Mouse (Mus musculus) spleen, embryonic (tissue): Measurements from ENCODE around the gene Stx3.

Experiments used
- CTCF ChIA-PET: fragments of 350-600 bp; sonication (Branson Sonifier 250); formaldehyde crosslinking; loops from one replicate; lab custom pipeline; 2022; lab: Charles Lee

The Stx3 gene

GRCm38 (mm10) chr19:11808452-11808851, 10.8 kb downstream of the Stx3 start:
- CTCF ChIA-PET, result no interaction called here

DNA sequence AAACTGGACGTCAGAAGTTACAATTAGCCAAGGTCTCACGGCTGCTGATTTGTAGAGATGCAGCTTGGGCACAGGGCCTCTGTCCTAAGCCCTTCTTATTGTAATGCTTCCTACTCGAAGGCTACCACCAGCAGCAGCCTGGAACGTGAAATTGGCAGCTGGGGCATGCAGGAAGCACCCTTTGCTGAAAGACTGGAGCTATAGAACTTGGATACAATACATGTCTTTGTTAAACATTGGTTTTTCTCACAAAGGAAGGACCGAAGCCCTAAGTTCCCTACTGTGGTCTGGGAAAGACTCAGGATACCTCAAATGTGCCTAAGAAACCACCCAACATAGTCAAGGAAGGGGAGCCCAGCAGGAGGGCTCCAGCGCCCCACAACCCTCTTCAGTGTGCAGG, 11.4 kb downstream of the Stx3 start:
- CTCF ChIA-PET, result no interaction called here

DNA sequence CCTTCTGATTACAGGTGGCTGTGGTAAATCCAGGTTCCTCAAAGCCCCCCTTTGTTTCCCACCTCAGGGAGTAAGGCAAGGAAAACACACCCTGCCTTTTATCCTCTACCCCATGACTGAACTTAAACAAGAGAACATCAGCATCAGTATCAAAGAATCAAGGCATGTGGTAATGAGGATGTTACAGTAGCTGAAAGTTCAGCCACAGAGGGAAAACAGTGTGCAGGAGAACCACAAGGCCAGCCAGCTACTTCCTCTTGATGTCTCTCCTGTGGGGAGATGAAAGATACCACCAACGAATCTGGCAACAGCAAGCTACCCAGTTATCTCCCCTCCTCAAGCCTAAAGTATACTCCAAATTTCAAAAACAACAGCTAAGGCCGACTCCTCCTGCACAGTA, 12.0 kb downstream of the Stx3 start:
- CTCF ChIA-PET, result no interaction called here

- CTCF ChIA-PET, result no interaction called here
Observed at GRCm38 (mm10) chr19:11804423-11804822, 14.8 kb downstream of the Stx3 start.

DNA sequence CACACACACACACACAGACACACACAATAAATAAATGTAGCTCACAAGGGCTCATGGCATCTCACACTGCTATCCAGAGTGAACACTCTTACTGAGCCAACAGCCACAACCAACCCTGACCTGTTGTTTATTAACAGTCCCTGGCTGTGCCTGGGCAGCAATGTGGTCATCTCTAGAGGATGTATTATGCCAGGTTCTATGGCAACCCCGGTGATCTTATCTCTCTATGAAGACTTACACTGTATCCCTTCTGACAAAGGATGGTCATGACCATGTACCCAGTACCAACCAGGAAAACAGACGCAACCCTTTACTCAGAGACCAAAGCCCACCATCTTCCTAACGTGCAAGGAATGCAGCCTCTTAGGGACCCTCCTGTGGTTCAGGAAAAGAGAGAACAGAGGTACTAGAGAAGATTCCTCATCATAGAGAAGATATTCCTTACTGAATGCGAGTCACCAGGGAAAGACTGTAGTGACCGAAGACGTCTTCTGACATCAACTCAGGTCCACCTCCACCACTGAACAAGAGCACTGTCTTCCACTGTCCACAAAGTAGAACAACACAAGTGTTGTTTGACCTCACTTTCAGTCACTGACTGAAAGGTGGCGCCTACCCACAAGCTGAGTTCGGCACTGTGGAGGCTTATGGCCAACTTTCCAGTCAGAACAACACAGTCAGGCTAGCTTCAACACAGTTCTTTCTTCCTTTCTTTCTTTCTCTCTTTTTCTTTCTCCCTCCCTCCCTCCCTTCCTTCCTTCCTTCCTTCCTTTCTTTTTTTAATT, 18.5 kb downstream of the Stx3 start:
- CTCF ChIA-PET, result interaction anchor here (0.7 kb wide), 1 partner anchor 112 kb away, joined by 6 read pairs; no protein-coding TSS in a partner anchor

DNA sequence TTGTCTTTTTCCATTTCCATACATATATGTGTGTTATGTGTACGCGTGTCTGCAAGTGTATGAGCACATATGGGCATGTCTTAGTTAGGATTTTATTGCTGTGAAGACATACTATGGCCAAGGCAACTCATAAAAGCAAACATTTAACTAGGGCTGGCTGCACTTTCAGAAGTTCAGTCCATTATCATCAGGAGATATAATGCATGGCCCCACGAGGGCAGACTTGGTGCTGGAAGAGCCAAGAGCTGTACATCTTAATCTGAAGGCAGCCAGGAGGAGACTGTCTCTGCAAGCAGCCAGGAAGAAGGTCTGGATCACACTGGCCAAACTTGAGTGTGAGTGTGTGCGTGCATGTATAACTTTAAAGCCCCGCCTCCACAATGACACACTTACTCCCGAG, 24.8 kb downstream of the Stx3 start:
- CTCF ChIA-PET, result no interaction called here

DNA sequence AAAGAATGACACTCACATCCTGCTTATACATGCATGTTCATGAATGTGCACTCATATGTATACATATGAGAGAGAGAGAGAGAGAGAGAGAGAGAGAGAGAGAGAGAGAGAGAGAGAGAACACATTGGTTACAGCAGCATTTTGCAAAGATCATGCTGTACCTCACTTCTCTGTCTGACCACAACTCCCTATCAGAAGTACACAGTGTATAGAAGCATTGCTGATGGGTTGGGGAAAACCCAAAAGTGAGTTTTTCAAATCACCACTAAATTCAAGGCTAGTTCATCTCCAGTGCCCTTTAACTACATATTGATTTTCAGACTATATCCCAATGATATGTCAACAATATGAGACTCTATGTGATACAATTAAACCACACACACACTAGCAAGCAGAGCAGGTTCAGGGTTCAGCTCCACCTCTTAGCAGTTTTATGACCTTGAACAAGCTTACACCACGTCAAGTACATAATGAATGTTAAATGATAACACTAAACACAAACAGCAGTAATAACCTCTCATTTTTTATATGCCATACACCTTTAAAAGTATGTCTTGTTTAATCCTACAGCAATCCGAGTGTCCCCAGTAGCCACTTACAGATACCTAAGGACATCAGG, 25.4 kb downstream of the Stx3 start:
- CTCF ChIA-PET, result no interaction called here

GRCm38 (mm10) chr19:11791825-11792224, 27.4 kb downstream of the Stx3 start:
- CTCF ChIA-PET, result no interaction called here

GRCm38 (mm10) chr19:11788876-11789275, 30.3 kb downstream of the Stx3 start:
- CTCF ChIA-PET, result no interaction called here

DNA sequence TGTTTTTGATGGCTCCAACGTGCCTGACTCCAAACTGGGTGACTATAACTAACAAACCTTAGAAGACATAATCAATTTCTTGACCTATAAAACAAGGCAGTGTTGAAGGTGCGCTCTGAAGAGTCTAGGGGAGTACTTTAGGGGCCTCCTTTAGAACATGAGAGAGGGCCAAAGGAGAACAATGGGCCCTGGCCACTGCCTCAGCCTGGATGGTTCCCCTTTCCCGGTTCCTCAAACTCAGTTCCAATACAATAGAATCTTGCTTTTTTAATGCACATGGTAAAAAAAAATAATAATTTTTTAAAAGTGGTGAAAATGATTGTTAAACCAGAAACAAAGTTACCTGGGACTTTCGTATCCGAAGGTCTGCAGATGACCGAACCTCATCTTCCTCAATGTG, 31.4 kb downstream of the Stx3 start:
- CTCF ChIA-PET, result no interaction called here

DNA sequence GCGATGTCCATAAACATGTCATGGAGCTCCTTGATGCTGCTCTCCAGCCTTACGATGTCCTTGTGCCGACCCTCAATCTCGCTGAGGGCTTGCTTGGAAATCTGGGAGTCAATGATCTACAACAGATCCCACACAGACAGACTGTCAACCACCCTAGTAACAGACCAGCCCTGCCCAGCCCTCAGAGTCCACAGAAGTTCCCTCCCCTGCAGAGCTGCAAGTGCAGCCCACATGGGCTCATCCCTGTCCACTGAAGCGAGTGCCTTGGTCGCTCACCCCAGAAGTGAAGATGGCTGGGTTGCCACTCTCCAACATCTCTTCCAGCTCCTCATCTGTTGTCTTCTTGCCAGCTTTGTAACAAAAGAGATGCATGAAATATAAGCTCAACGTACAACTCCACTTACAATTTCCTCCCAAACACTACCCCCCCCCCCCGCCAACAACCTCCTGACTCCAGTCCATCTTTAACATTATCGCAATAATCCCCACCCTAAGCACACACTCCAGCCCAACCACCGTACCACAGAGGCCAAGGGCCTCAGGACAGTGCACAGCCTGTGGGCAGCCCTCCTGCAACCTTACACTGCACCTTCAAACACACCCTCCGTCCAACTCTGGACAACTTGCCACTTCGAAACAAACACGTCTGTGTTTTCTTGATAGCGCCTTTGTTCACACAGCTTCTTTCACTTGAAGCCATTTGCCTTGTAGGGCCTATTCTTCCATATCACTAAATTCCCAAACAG, 33.6 kb downstream of the Stx3 start:
- CTCF ChIA-PET, result no interaction called here

DNA sequence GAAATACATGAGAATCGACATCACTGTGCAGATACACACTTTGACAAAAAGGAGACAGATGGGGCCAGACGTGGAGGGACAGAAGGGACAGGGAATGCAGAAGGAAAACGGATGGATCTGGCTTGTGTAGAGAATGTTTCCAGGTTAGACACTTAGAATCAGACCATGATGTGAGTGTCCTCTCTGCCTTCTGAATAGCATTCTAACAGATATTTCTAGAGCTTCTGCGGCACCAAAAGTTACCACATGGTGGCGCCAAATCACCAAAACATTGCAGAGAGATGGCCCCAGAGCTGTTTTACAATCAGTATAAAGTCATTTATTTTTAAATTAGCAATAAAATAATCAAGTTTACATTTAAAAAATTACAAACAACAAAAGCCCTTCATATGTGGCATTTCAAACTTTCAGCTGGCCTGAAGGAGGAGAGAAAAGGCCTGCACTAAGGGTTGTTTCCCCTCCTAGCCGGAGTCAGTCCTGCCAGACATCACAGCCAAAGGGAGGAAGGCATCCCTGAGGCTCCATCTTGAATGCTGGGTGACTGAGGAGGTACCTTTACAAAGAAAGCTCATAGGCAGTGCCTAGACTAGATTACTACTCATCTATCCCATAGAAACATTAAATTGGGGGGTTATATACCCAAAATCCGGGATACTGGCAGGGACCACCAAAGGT, 41.9 kb downstream of the Stx3 start:
- CTCF ChIA-PET, result interaction anchor here (0.5 to 1.1 kb wide), 3 partner anchors 85 to 169 kb away, joined by 3 to 14 read pairs (median 3); no protein-coding TSS in a partner anchor

GRCm38 (mm10) chr19:11770205-11770892, 48.9 kb downstream of the Stx3 start, which contains the start of gene Mrpl16:
TSS of gene Mrpl16 (plus strand) at chr19:11770391.
- CTCF ChIA-PET, result no interaction called here

- CTCF ChIA-PET, result interaction anchor here (1.3 kb wide), 1 partner anchor 415 kb away, joined by 3 read pairs; no protein-coding TSS in a partner anchor
Observed at GRCm38 (mm10) chr19:11769257-11769920, 49.8 kb downstream of the Stx3 start.

GRCm38 (mm10) chr19:11768163-11768562, 51.0 kb downstream of the Stx3 start:
- CTCF ChIA-PET, result no interaction called here

- CTCF ChIA-PET, result no interaction called here
Observed at GRCm38 (mm10) chr19:11766413-11766812, 52.8 kb downstream of the Stx3 start.

GRCm38 (mm10) chr19:11765059-11765458, 54.1 kb downstream of the Stx3 start:
- CTCF ChIA-PET, result interaction anchor here (0.6 to 0.7 kb wide), 2 partner anchors 120 to 1583 kb away, joined by 3 to 6 read pairs; no protein-coding TSS in a partner anchor

DNA sequence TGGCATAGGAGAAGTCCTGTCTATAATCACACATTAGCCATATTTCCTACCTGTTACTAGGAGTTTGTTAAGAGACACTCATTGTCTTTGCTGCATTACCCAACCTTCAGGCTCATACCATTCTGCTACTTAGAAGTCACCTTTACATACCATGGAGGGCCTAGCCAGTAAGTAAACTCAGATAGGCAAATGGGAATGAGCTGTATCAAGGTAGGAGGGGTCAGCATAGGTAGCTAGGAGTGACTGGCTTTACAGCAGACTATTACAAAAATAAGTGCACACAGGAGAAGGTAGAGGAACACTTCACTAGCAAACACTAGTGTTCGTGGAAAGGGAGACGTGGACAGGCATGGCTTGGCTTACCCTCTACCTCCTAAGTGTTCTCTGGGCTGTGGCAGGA, 71.9 kb downstream of the Stx3 start, which contains the start of gene Gif:
Gif (plus strand) TSS at position 257 of the 400 bp plus-strand sequence.
- CTCF ChIA-PET, result no interaction called here

GRCm38 (mm10) chr19:11745680-11746079, 73.5 kb downstream of the Stx3 start:
- CTCF ChIA-PET, result no interaction called here

- CTCF ChIA-PET, result no interaction called here
Observed at GRCm38 (mm10) chr19:11736455-11736854, 82.7 kb downstream of the Stx3 start.
